21 mouse cellular contexts compared by ENCODE assay signal in genomic region chr8:64781947-64782346, GRCm38 (mm10). TPM values are rescaled to one million over a fixed set of nuclear protein-coding genes. Genes with fewer than 3 reads are reported as not detected.
DNase-seq lines count a peak whose midpoint lies in the region; ATAC-seq and TF ChIP-seq lines count a peak whose summit lies in the region.
"Had no signal": no experiment of that assay in that cellular context is flagged by ENCODE, and none has a peak within 500 bp of the region (broad histone marks: within the 10 kb centered on the region; RNA-seq: fewer than 3 reads in every experiment).

No protein-coding gene starts in this region.

- H3K4me1 ChIP-seq in liver, embryonic 12.5 days = peaks cover 29% of the 10 kb centered on the region
- peaks cover 3% of the 10 kb centered on the region; the same call in 1 of the 2 replicates for H3K4me1 ChIP-seq in liver, embryonic 11.5 days (replicated peaks; ENCODE audit: control insufficient read depth, insufficient read depth, low read length)
- peaks cover 9 to 31% of the 10 kb centered on the region in 2 experiments for H3K4me1 ChIP-seq in MEL (ENCODE audit: control insufficient read depth in 1 of 2, insufficient read depth in 2 of 2, low read length in 2 of 2)
- no peaks in the 10 kb centered on the region for H3K4me1 ChIP-seq in cerebellum, adult 2 months (ENCODE audit: control insufficient read depth, insufficient read depth, low read length)
- H3K4me1 ChIP-seq: embryonic facial prominence, embryonic 12.5 days; forebrain, embryonic 15.5 days; hindbrain, embryonic 12.5 days had no signal

- no peak overlapping the region for H3K9ac ChIP-seq in liver, embryonic 12.5 days
- no peak overlapping the region for H3K9ac ChIP-seq in liver, embryonic 11.5 days (ENCODE audit: low read depth, low read length)
- H3K9ac ChIP-seq in MEL (ENCODE audit: control insufficient read depth, low read depth, low read length, poor library complexity, severe bottlenecking) = no peak overlapping the region
- H3K9ac ChIP-seq: embryonic facial prominence, embryonic 12.5 days; forebrain, embryonic 15.5 days; heart, embryonic 13.5 days; hindbrain, embryonic 12.5 days had no signal

- H3K4me3 ChIP-seq in liver, embryonic 12.5 days = no peak overlapping the region
- no peak overlapping the region for H3K4me3 ChIP-seq in liver, embryonic 11.5 days (ENCODE audit: low read depth, low read length)
- H3K4me3 ChIP-seq in MEL (ENCODE audit: control insufficient read depth in 1 of 2, insufficient read depth in 1 of 2, low read depth in 2 of 2, low read length in 2 of 2) = no peak overlapping the region
- no peak overlapping the region for H3K4me3 ChIP-seq in cerebellum, adult 2 months (replicated peaks; ENCODE audit: insufficient read depth, low read depth, low read length)
- H3K4me3 ChIP-seq: embryonic facial prominence, embryonic 12.5 days; forebrain, embryonic 15.5 days; heart, embryonic 13.5 days; hindbrain, embryonic 12.5 days had no signal

- no peak for TF ChIP-seq RAD21 in MEL (IDR thresholded peaks at IDR 0.05; ENCODE audit: low read depth, low read length)

- no peaks in the 10 kb centered on the region for H3K79me2 ChIP-seq in MEL (ENCODE audit: control insufficient read depth, insufficient read depth, low read length, poor library complexity)

- WGBS in liver, embryonic 12.5 days (ENCODE audit: insufficient replicate concordance) = 31% methylated on average over 6 of the region's 6 CpGs
- WGBS in liver, embryonic 11.5 days = 58% methylated on average over 6 of the region's 6 CpGs
- 85% methylated on average over 6 of the region's 6 CpGs for WGBS in cerebellum, adult 2 months

- no peaks in the 10 kb centered on the region for H3K9me3 ChIP-seq in liver, embryonic 12.5 days (replicated peaks)
- H3K9me3 ChIP-seq in liver, embryonic 11.5 days (ENCODE audit: control insufficient read depth, low read length) = no peaks in the 10 kb centered on the region
- H3K9me3 ChIP-seq in MEL (replicated peaks; ENCODE audit: insufficient read depth, low read length) = no peaks in the 10 kb centered on the region
- H3K9me3 ChIP-seq: embryonic facial prominence, embryonic 12.5 days; forebrain, embryonic 15.5 days; heart, embryonic 13.5 days; hindbrain, embryonic 12.5 days had no signal

- DNase-seq in liver, embryonic 11.5 days (ENCODE audit: low spot score) = no peak
- DNase-seq in MEL (ENCODE audit: low read depth, low spot score) = peak; percentile 68
- no peak for DNase-seq in cerebellum, adult 2 months
- DNase-seq in frontal cortex, postnatal 25 days (ENCODE audit: low spot score in 2 of 2) = no peak
- no peak for DNase-seq in kidney, postnatal 36 days
- DNase-seq: adrenal gland, postnatal 25 days; B cell, adult 2 months; cerebellum, adult 8-10 months; cerebellum, postnatal 14 days; gastrocnemius, postnatal 14 days; heart, postnatal 36 days had no signal

- peak; percentile 44; the same call in 1 of the 2 replicates for ATAC-seq in liver, embryonic 12.5 days
- ATAC-seq in liver, embryonic 11.5 days (replicated peaks; ENCODE audit: low FRiP score) = no peak
- ATAC-seq in hematopoietic stem cell, adult 5-6 weeks (replicated peaks in 1 of 2; ENCODE audit: insufficient read depth in 1 of 2, low FRiP score in 2 of 2, low TSS enrichment in 1 of 2, low read depth in 1 of 2, poor library complexity in 2 of 2, severe bottlenecking in 2 of 2) = peak; percentile 68 to 74
- ATAC-seq in megakaryocyte progenitor cell, adult 5-6 weeks (replicated peaks; ENCODE audit: poor library complexity) = peak; percentile 46
- ATAC-seq: activated CD4-positive, CD25-positive, alpha-beta regulatory T cell, adult 4 months; CD4-positive, CD25-positive, alpha-beta regulatory T cell, adult 4 months; forebrain, embryonic 15.5 days; Patski had no signal

- TF ChIP-seq POLR2A in MEL (IDR thresholded peaks at IDR 0.05; ENCODE audit: control insufficient read depth in 1 of 2, insufficient read depth in 1 of 2, low read depth in 1 of 2, low read length in 2 of 2, poor library complexity in 1 of 2) = no peak
- no peak for TF ChIP-seq POLR2A in cerebellum, adult 2 months (IDR thresholded peaks at IDR 0.05; ENCODE audit: borderline replicate concordance, insufficient read depth, low read length)

- H3K27ac ChIP-seq in liver, embryonic 12.5 days = no peak overlapping the region
- no peak overlapping the region for H3K27ac ChIP-seq in liver, embryonic 11.5 days (ENCODE audit: low read depth, low read length)
- H3K27ac ChIP-seq in MEL (ENCODE audit: control insufficient read depth, low read depth, low read length) = peak overlapping the region; percentile 53; the same call in 1 of the 2 replicates
- no peak overlapping the region for H3K27ac ChIP-seq in cerebellum, adult 2 months (ENCODE audit: insufficient read depth, low read length)
- H3K27ac ChIP-seq: embryonic facial prominence, embryonic 12.5 days; forebrain, embryonic 15.5 days; heart, embryonic 13.5 days; hindbrain, embryonic 12.5 days had no signal

- no peak for TF ChIP-seq CTCF in MEL (IDR thresholded peaks at IDR 0.05 in 2 of 3, conservative IDR thresholded peaks at IDR 0.05 in 1 of 3; ENCODE audit: control insufficient read depth in 1 of 3, insufficient read depth in 1 of 3, low read depth in 2 of 3, low read length in 3 of 3, poor library complexity in 1 of 3, severe bottlenecking in 1 of 3)
- no peak for TF ChIP-seq CTCF in cerebellum, adult 2 months (IDR thresholded peaks at IDR 0.05; ENCODE audit: borderline replicate concordance, insufficient read depth, low read depth, low read length)

- TF ChIP-seq EP300 in MEL (IDR thresholded peaks at IDR 0.05; ENCODE audit: low read depth in 1 of 2, low read length in 2 of 2) = peak; percentile 50 to 70

- H3K4me2 ChIP-seq in liver, embryonic 12.5 days = peak overlapping the region; percentile 27; the same call in 1 of the 2 replicates
- no peak overlapping the region for H3K4me2 ChIP-seq in liver, embryonic 11.5 days
- H3K4me2 ChIP-seq: embryonic facial prominence, embryonic 12.5 days; forebrain, embryonic 15.5 days; heart, embryonic 13.5 days; hindbrain, embryonic 12.5 days had no signal

- H3K27me3 ChIP-seq in liver, embryonic 12.5 days (replicated peaks) = no peaks in the 10 kb centered on the region
- no peaks in the 10 kb centered on the region for H3K27me3 ChIP-seq in liver, embryonic 11.5 days (replicated peaks; ENCODE audit: control insufficient read depth, insufficient read depth, low read length)
- no peaks in the 10 kb centered on the region for H3K27me3 ChIP-seq in MEL (ENCODE audit: control insufficient read depth in 1 of 2, insufficient read depth in 2 of 2, low read length in 2 of 2)
- H3K27me3 ChIP-seq in cerebellum, adult 2 months (ENCODE audit: control insufficient read depth, insufficient read depth, low read length) = no peaks in the 10 kb centered on the region
- H3K27me3 ChIP-seq: embryonic facial prominence, embryonic 12.5 days; forebrain, embryonic 15.5 days; heart, embryonic 13.5 days; hindbrain, embryonic 12.5 days; Patski had no signal

- peaks cover 8% of the 10 kb centered on the region; the same call in 1 of the 2 replicates for H3K36me3 ChIP-seq in liver, embryonic 12.5 days
- H3K36me3 ChIP-seq in liver, embryonic 11.5 days (ENCODE audit: control insufficient read depth, insufficient read depth, low read length) = no peaks in the 10 kb centered on the region
- peaks cover 0 to 33% of the 10 kb centered on the region in 2 experiments; a peak in 2 of 4 replicates for H3K36me3 ChIP-seq in MEL (ENCODE audit: control insufficient read depth in 1 of 2, insufficient read depth in 2 of 2, low read length in 2 of 2)
- H3K36me3 ChIP-seq: forebrain, embryonic 15.5 days had no signal

TF ChIP-seq in MEL, 35 proteins besides CTCF, POLR2A, EP300 and RAD21:
- TF ChIP-seq KAT2A (conservative IDR thresholded peaks at IDR 0.05; ENCODE audit: low read depth, low read length) (no peak), SMC3 (IDR thresholded peaks at IDR 0.05; ENCODE audit: low read depth, low read length) (no peak), ETS1 (IDR thresholded peaks at IDR 0.05; ENCODE audit: low read depth, low read length) (no peak; the same call in 1 of the 2 replicates), SIN3A (IDR thresholded peaks at IDR 0.05; ENCODE audit: low read length) (0 out of 2 replicates have a peak, but pooled peaks have one; percentile 7), RCOR1 (IDR thresholded peaks at IDR 0.05; ENCODE audit: low read depth, low read length) (peak; percentile 29; the same call in 1 of the 2 replicates), GATA1 (IDR thresholded peaks at IDR 0.05; ENCODE audit: low read depth, low read length) (peak; percentile 74), CHD1 (IDR thresholded peaks at IDR 0.05; ENCODE audit: low read depth, low read length) (no peak)

RNA-seq across cellular contexts. Expression of gene Msmo1, which starts 48.4 kb away (rescaled TPM):
- 122 and 135 TPM in 2 replicates for polyA plus RNA-seq in liver, embryonic 12.5 days (2016; fragmentation: Nextera tagmentation; extraction: Ambion mirVana)
- 132 and 159 TPM in 2 replicates for polyA plus RNA-seq in liver, embryonic 11.5 days (2014; fragmentation: Nextera tagmentation; extraction: Ambion mirVana)
- total RNA-seq in MEL (2012; rRNA removed) = 13.8 and 16.0 TPM in 2 replicates
- 10 to 100 TPM in 1 of 2 experiments, not detected in 1; 22.1 TPM for polyA plus RNA-seq in MEL (2012; ENCODE audit: insufficient read depth in 1 of 2, insufficient read length in 2 of 2, low read depth in 1 of 2, low replicate concordance in 2 of 2, missing spikeins in 1 of 2)
- total RNA-seq in hematopoietic stem cell, adult 5-6 weeks (2017) = 72.7 and 85.3 TPM in 2 replicates
- 22.8 and 23.8 TPM in 2 replicates for total RNA-seq in megakaryocyte progenitor cell, adult 5-6 weeks (2015)
- 46.0 and 51.2 TPM in 2 replicates for total RNA-seq in megakaryocyte progenitor cell, adult 5-6 weeks (2017)
- polyA plus RNA-seq in cerebellum, adult 2 months (2012; rRNA removed) = 95.7 and 107 TPM in 2 replicates
